Mouse (Mus musculus): ENCODE data around the gene Parp16. TPM values are rescaled to one million over a fixed set of nuclear protein-coding genes. Genes with fewer than 3 reads are reported as not detected.
"Not testable (repeated sequence)": the region's sequence is repeated elsewhere in the genome, so short reads cannot be mapped to it uniquely, and the experiment has no call there.

Parp16 gene
- total RNA-seq, 1 experiment: 4.9 TPM

- TF ChIP-seq HCFC1 (IDR thresholded peaks at IDR 0.05; ENCODE audit: borderline replicate concordance, insufficient read depth, low read length): no peak
- no peak for TF ChIP-seq ZNF384 (IDR thresholded peaks at IDR 0.05; ENCODE audit: low read depth, low read length)
- no peak for TF ChIP-seq ZC3H11A (IDR thresholded peaks at IDR 0.05; ENCODE audit: borderline replicate concordance, low read depth, low read length)
- no peak for TF ChIP-seq MAFK (IDR thresholded peaks at IDR 0.05; ENCODE audit: insufficient read depth, low read depth, low read length)
Measured at GRCm38 (mm10) chr9:65273873-65274272, 78.7 kb downstream of the Parp16 start.

GRCm38 (mm10) chr9:65274851-65275250 is 79.7 kb downstream of the Parp16 start:
- H3K9me3 ChIP-seq (ENCODE audit: control insufficient read depth, insufficient read depth, low read depth, low read length); in situ Hi-C loops (cut with MboI; ENCODE audit: low sequenced_read_pairs in 2 of 2, unreplicated experiment in 2 of 2); DNase-seq (ENCODE audit: low read depth, low spot score); H3K9ac ChIP-seq (ENCODE audit: insufficient read depth, low read depth, low read length, poor library complexity, severe bottlenecking); H3K36me3 ChIP-seq (ENCODE audit: control insufficient read depth, insufficient read depth, low read length, poor library complexity, severe bottlenecking); H3K27ac ChIP-seq (ENCODE audit: insufficient read depth, low read depth, low read length, poor library complexity, severe bottlenecking); H3K4me1 ChIP-seq (ENCODE audit: control insufficient read depth in 2 of 2, insufficient read depth in 2 of 2, low read length in 2 of 2, poor library complexity in 1 of 2); H3K4me3 ChIP-seq (ENCODE audit: insufficient read depth in 1 of 2, low read depth in 1 of 2, low read length in 2 of 2, poor library complexity in 1 of 2, severe bottlenecking in 1 of 2): not testable (repeated sequence)

More at GRCm38 (mm10) chr9:65273873-65274272, 78.7 kb downstream of the Parp16 start:
- in situ Hi-C loops (cut with MboI; ENCODE audit: low sequenced_read_pairs in 2 of 2, unreplicated experiment in 2 of 2): no loop called here
- Histone ChIP-seq H3K9ac (ENCODE audit: insufficient read depth, low read depth, low read length, poor library complexity, severe bottlenecking) (peak overlapping the region; percentile 26; the same call in 1 of the 2 replicates), H3K4me3 (ENCODE audit: insufficient read depth in 1 of 2, low read depth in 1 of 2, low read length in 2 of 2, poor library complexity in 1 of 2, severe bottlenecking in 1 of 2) (no peak overlapping the region), H3K9me3 (ENCODE audit: control insufficient read depth, insufficient read depth, low read depth, low read length) (no peaks in the 10 kb centered on the region), H3K36me3 (ENCODE audit: control insufficient read depth, insufficient read depth, low read length, poor library complexity, severe bottlenecking) (no peaks in the 10 kb centered on the region), H3K27ac (ENCODE audit: insufficient read depth, low read depth, low read length, poor library complexity, severe bottlenecking) (no peak overlapping the region), H3K4me1 (ENCODE audit: control insufficient read depth in 2 of 2, insufficient read depth in 2 of 2, low read length in 2 of 2, poor library complexity in 1 of 2) (peaks cover 0 to 4% of the 10 kb centered on the region in 2 experiments; a peak in 2 of 4 replicates)
- DNase-seq (ENCODE audit: low read depth, low spot score): no peak

- DNase-seq (ENCODE audit: low read depth, low spot score): no peak
- in situ Hi-C loops (cut with MboI; ENCODE audit: low sequenced_read_pairs in 2 of 2, unreplicated experiment in 2 of 2): no loop called here
- TF ChIP-seq CHD2 (IDR thresholded peaks at IDR 0.05; ENCODE audit: low read depth, low read length) (no peak), MAFK (IDR thresholded peaks at IDR 0.05; ENCODE audit: insufficient read depth, low read depth, low read length) (no peak), ZNF384 (IDR thresholded peaks at IDR 0.05; ENCODE audit: low read depth, low read length) (no peak), HCFC1 (IDR thresholded peaks at IDR 0.05; ENCODE audit: borderline replicate concordance, insufficient read depth, low read length) (no peak), ZC3H11A (IDR thresholded peaks at IDR 0.05; ENCODE audit: borderline replicate concordance, low read depth, low read length) (no peak)
- Histone ChIP-seq H3K27ac (ENCODE audit: insufficient read depth, low read depth, low read length, poor library complexity, severe bottlenecking) (no peak overlapping the region), H3K4me3 (ENCODE audit: insufficient read depth in 1 of 2, low read depth in 1 of 2, low read length in 2 of 2, poor library complexity in 1 of 2, severe bottlenecking in 1 of 2) (no peak overlapping the region), H3K4me1 (ENCODE audit: control insufficient read depth in 2 of 2, insufficient read depth in 2 of 2, low read length in 2 of 2, poor library complexity in 1 of 2) (peaks cover 0 to 4% of the 10 kb centered on the region in 2 experiments; a peak in 2 of 4 replicates), H3K9ac (ENCODE audit: insufficient read depth, low read depth, low read length, poor library complexity, severe bottlenecking) (no peak overlapping the region), H3K36me3 (ENCODE audit: control insufficient read depth, insufficient read depth, low read length, poor library complexity, severe bottlenecking) (no peaks in the 10 kb centered on the region), H3K9me3 (ENCODE audit: control insufficient read depth, insufficient read depth, low read depth, low read length) (no peaks in the 10 kb centered on the region)
Measured at GRCm38 (mm10) chr9:65275810-65276530, 80.8 kb downstream of the Parp16 start.

- in situ Hi-C loops (cut with MboI; ENCODE audit: low sequenced_read_pairs in 2 of 2, unreplicated experiment in 2 of 2): no loop called here
- Histone ChIP-seq H3K27ac (ENCODE audit: insufficient read depth, low read depth, low read length, poor library complexity, severe bottlenecking) (no peak overlapping the region), H3K9ac (ENCODE audit: insufficient read depth, low read depth, low read length, poor library complexity, severe bottlenecking) (no peak overlapping the region), H3K9me3 (ENCODE audit: control insufficient read depth, insufficient read depth, low read depth, low read length) (no peaks in the 10 kb centered on the region), H3K4me1 (ENCODE audit: control insufficient read depth in 2 of 2, insufficient read depth in 2 of 2, low read length in 2 of 2, poor library complexity in 1 of 2) (no peaks in the 10 kb centered on the region), H3K36me3 (ENCODE audit: control insufficient read depth, insufficient read depth, low read length, poor library complexity, severe bottlenecking) (no peaks in the 10 kb centered on the region), H3K4me3 (ENCODE audit: insufficient read depth in 1 of 2, low read depth in 1 of 2, low read length in 2 of 2, poor library complexity in 1 of 2, severe bottlenecking in 1 of 2) (no peak overlapping the region)
- DNase-seq (ENCODE audit: low read depth, low spot score): no peak
- no peak for TF ChIP-seq MAFK (IDR thresholded peaks at IDR 0.05; ENCODE audit: insufficient read depth, low read depth, low read length)
- no peak for TF ChIP-seq ZNF384 (IDR thresholded peaks at IDR 0.05; ENCODE audit: low read depth, low read length)
- no peak for TF ChIP-seq CHD2 (IDR thresholded peaks at IDR 0.05; ENCODE audit: low read depth, low read length)
- no peak for TF ChIP-seq ZC3H11A (IDR thresholded peaks at IDR 0.05; ENCODE audit: borderline replicate concordance, low read depth, low read length)
- TF ChIP-seq HCFC1 (IDR thresholded peaks at IDR 0.05; ENCODE audit: borderline replicate concordance, insufficient read depth, low read length): no peak
Measured at GRCm38 (mm10) chr9:65281536-65282151, 86.5 kb downstream of the Parp16 start.
